Mouse (Mus musculus) urinary bladder, adult 2 months (tissue): ENCODE measurements around the gene Calca. TPM values are rescaled to one million over a fixed set of nuclear protein-coding genes. Genes with fewer than 3 reads are reported as not detected.
"Not testable (repeated sequence)": the region's sequence is repeated elsewhere in the genome, so short reads cannot be mapped to it uniquely, and the experiment has no call there.

ENCODE experiments used
- DNase-seq: peaks from one replicate; pipeline ENCODE4 v3.0.0; 2022; ENCODE audit warnings: low spot score
- polyA plus RNA-seq: library from polyadenylated mRNA; depleted of rRNA; stranded (reverse); fragments of >200 nt; gene quantifications from 2 replicates; pipeline ENCODE4 v1.2.3, GENCODE M21; 2012; rRNA removed

The Calca gene
- polyA plus RNA-seq = 0.35 and 0.69 TPM in 2 replicates

- DNase-seq = no peak
These were observed at the start of gene Calca for GRCm38 (mm10) chr7:114636102-114636501. Calca (minus strand) TSS chr7:114636357.

- DNase-seq = no peak
These were observed 36.5 kb upstream of the Calca start for GRCm38 (mm10) chr7:114672697-114673096.

- no peak for DNase-seq
These were observed 35.2 kb upstream of the Calca start for GRCm38 (mm10) chr7:114671405-114671804.

- DNase-seq = no peak
These were observed 13.6 kb upstream of the Calca start for GRCm38 (mm10) chr7:114649730-114650129.

- DNase-seq = no peak
These were observed 12.6 kb upstream of the Calca start for GRCm38 (mm10) chr7:114648791-114649190.

GRCm38 (mm10) chr7:114635569-114636101 lies 522 bp downstream of the Calca start:
- no peak for DNase-seq

- DNase-seq = no peak
These were observed 1.8 kb downstream of the Calca start for GRCm38 (mm10) chr7:114634386-114634785.

GRCm38 (mm10) chr7:114625966-114626365 lies 10.2 kb downstream of the Calca start:
- no peak for DNase-seq

GRCm38 (mm10) chr7:114616759-114617158 lies 19.4 kb downstream of the Calca start:
- DNase-seq = no peak

- not testable (repeated sequence) for DNase-seq
These were observed 41.8 kb downstream of the Calca start for GRCm38 (mm10) chr7:114594391-114594790.

- no peak for DNase-seq
These were observed 53.7 kb downstream of the Calca start for GRCm38 (mm10) chr7:114582441-114582840.

Other genes with a start within 250 kb of the Calca start
- gene Pde3b, start 221.1 kb downstream of the Calca start, polyA plus RNA-seq = 18.2 and 20.7 TPM in 2 replicates
- gene Cyp2r1, start 73.4 kb downstream of the Calca start, polyA plus RNA-seq = 1.5 and 1.7 TPM in 2 replicates
- 0.31 and 0.45 TPM in 2 replicates for gene Calcb, start 82.3 kb upstream of the Calca start, polyA plus RNA-seq
- gene Insc, start 107.3 kb upstream of the Calca start, polyA plus RNA-seq = 5.6 and 9.5 TPM in 2 replicates